Mouse (Mus musculus) lung, adult 2 months (tissue): Measurements from ENCODE around the gene Ctnna3.

Source experiments
- CTCF ChIP-seq: fragments of 200-500 bp; IDR thresholded peaks from 2 replicates; pipeline ENCODE4 v1.5.1; 2011; ENCODE audit warnings: mild to moderate bottlenecking, low read length, control low read depth; ENCODE audit not compliant: insufficient read depth
- POLR2A ChIP-seq: fragments of 200-500 bp; IDR thresholded peaks from 2 replicates; pipeline ENCODE4 v1.6.1; 2011; ENCODE audit warnings: low read depth, mild to moderate bottlenecking, control low read depth, low read length, borderline replicate concordance; ENCODE audit errors: extremely low read depth

GRCm38 (mm10) chr10:64571311-64571710 lies 1141.4 kb downstream of the Ctnna3 start:
- TF ChIP-seq POLR2A (no peak), CTCF (no peak)
